Mouse (Mus musculus): ENCODE measurements at regions not wholly inside any gene's neighbourhood (a gene's known extent, or its start where the extent isn't known, plus 50 kb on each side); places are given as distances from the start of the nearest gene placed in this dataset.

DNA sequence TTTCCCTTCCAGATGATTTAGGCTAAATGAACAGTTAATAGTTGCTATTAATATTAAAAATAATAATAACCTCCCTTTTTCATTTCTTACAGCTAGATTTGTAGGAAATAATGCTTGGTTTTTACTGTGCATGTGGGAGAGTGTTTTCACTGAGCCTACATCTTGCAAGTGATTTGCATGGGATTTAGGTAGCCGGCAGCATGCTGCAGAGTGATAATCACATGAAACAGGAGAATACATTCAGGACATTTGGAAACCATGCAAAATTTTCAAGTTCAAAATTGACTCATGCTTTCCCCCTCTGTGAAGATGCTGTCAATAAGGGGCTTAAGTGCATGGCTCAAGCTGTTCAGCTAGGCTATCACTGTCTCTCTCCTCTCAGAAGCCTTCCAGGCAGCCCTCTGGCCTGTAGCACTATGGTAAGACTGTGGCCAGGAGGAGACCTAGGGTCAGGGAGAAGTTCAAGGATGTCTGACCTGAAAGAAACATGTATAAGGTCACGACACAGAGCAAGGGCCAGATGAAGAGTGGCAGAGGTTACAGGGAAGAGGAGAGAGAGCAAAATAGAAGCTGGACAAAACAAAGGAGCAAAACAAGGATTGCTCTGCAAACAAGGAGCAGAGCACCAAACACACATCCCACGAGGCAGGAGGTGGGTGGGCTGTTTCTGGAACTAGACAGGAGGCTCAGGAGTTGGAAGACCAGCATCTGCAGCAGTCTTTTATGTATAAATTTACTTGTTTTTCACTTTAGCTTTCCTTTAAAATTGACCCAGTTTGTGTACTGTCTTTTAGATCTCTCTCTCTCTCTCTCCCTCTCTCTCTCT lies 177.5 kb downstream of the Tmem161b start:
- no peak for DNase-seq (ENCODE audit: low spot score)

DNA sequence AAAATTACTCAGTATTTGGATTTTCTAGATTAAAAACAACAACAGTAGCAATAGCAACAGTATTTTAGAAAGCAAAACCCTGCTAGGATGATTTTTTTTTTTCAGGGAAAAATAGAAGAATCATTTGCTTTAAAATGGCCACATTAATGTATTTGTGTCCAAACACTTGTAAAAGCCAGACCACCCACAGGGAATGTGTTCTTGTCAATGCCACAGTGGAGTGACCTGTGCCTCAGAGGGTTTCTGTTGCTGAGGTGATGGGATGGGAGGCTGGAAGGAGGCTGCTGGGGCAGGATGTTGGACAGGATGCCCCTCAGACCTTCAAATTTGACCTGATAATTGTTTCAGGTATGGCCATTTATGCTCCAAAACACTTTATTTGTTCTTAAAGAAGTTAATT lies 178.9 kb downstream of the Tmem161b start:
- no peak for DNase-seq (ENCODE audit: low spot score)

DNA sequence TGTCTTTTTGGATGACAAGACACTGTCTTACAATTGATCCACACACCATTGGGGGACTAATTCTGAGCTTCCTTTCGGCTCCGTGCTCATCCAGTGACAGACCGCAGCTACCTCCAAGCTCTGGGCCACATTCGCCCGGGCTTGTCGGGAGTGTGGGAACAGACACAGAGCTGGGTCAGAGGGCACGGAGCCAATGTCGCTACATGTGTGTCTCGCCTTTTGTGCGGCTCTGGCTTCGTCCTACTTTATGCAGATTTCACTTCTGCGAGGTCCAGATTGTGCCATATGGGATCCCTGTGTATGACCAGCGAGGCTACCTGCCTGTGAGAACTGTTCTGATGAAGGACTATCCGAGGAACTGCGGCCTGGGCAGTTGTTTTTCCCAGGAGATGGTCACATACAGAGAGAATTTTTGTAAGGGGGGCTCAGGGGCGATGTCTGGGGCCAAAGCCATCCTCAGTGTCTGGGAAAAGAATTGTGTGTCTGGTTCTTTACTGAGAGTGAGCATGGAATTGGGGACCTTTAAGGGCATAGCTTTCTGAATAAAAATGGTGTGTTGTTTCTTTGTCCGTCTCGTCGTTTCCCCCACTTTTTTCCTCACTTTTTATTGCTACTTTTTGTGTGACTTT lies 182.6 kb downstream of the Tmem161b start:
- no peak for DNase-seq (ENCODE audit: low spot score)

- DNase-seq (ENCODE audit: low spot score), result no peak
Measured at GRCm38 (mm10) chr13:84434444-84434843, 212.3 kb downstream of the Tmem161b start.

GRCm38 (mm10) chr13:84437586-84438443 lies 215.7 kb downstream of the Tmem161b start:
- DNase-seq (ENCODE audit: low spot score), result no peak

DNA sequence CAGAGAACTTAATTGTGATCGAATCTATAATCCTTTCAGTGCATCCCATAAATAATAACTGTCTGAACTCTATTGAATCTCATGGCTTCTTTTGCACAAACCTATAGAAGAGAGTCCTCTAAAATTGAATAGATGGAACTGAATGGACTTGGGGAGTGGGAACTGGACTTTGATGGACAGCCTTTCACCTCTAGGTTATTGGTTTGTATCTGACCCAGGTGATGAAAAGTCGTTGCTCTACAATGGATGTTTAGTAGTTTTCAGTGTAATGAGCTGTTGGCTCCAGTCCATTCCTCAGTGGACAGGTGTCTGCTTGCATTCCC lies 216.3 kb downstream of the Tmem161b start:
- no peak for DNase-seq (ENCODE audit: low spot score)

- no peak for DNase-seq (ENCODE audit: low spot score)
Measured at GRCm38 (mm10) chr13:84448514-84448913, 226.4 kb downstream of the Tmem161b start.

DNA sequence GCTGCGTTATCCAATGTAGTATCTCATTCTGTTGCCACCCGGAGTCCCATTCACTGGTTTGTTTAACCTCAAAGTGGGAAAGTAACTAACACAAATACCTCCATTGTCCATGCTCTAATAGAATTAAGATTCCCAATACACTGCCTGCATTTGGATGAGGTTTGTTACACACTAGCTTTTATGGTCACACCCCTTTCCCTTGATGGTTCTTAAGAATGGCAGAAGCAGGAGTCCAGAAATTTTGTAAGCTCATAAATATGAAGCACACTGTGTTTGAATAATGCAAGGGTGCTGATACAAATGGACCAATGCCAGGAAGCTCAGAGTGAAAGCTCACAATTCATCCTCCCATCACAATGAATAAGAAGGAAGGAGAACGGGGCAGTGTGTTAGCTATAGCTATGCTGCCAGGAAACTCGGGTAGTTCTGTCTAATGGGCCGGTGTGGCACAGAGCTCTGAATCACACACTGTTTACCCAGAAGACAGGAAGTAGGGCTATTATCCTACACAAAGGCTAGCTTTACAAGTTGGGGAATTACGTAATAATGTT lies 227.0 kb downstream of the Tmem161b start:
- no peak for DNase-seq (ENCODE audit: low spot score)
